Mouse (Mus musculus) midbrain, embryonic 14.5 days (tissue): ENCODE measurements at regions not wholly inside any gene's neighbourhood (a gene's known extent, or its start where the extent isn't known, plus 50 kb on each side); places are given as distances from the start of the nearest gene placed in this dataset.

ENCODE experiments used
- ATAC-seq: fragments of 200-750 bp; cut with Nextera tagmentation; 2 replicates; pipeline ENCODE4 v1.8.0; 2017; ENCODE audit warnings: moderate number of reproducible peaks, moderate library complexity; ENCODE audit not compliant: low FRiP score, low TSS enrichment
- DNase-seq: peaks from one replicate; pipeline ENCODE4 v3.0.0-alpha.2; 2015
- H3K27ac ChIP-seq: fragments of 300-500 bp; sonication (generic); replicated peaks from 2 replicates; pipeline ENCODE4 v1.5.1; 2014; ENCODE audit warnings: mild to moderate bottlenecking, low read depth, low read length, moderate library complexity
- H3K27me3 ChIP-seq: fragments of 300-500 bp; sonication (generic); 2 replicates; pipeline ENCODE4 v1.6.1; 2014; ENCODE audit warnings: low read length, control low read depth, mixed read lengths; ENCODE audit not compliant: control insufficient read depth, insufficient read depth
- H3K36me3 ChIP-seq: fragments of 300-500 bp; sonication (generic); 2 replicates; pipeline ENCODE4 v1.6.1; 2014; ENCODE audit warnings: low read length, control low read depth; ENCODE audit not compliant: control insufficient read depth, insufficient read depth
- H3K4me1 ChIP-seq: fragments of 300-500 bp; sonication (generic); 2 replicates; pipeline ENCODE4 v1.6.1; 2014; ENCODE audit warnings: mild to moderate bottlenecking, antibody characterized with exemption, low read length, control low read depth; ENCODE audit not compliant: control insufficient read depth, insufficient read depth
- H3K4me2 ChIP-seq: fragments of 300-500 bp; sonication (generic); 2 replicates; pipeline ENCODE4 v1.6.1; 2014; ENCODE audit warnings: mild to moderate bottlenecking, low read length, moderate library complexity
- H3K4me3 ChIP-seq: fragments of 300-500 bp; sonication (generic); replicated peaks from 2 replicates; pipeline ENCODE4 v1.5.1; 2014; ENCODE audit warnings: low read depth, low read length
- H3K9ac ChIP-seq: fragments of 300-500 bp; sonication (generic); replicated peaks from 2 replicates; pipeline ENCODE4 v1.6.1; 2014; ENCODE audit warnings: mild to moderate bottlenecking, low read length, moderate library complexity
- H3K9me3 ChIP-seq: fragments of 300-500 bp; sonication (generic); 2 replicates; pipeline ENCODE4 v1.6.1; 2016; ENCODE audit warnings: low read length, control low read depth, mixed read lengths; ENCODE audit not compliant: control insufficient read depth
- WGBS: fragments of 180-500 bp; shearing (Covaris S2); extraction: QIAGEN DNeasy Blood & Tissue Kit; methylation state at CpG from one replicate; pipeline ENCODE4 v1.1.7; 2014; 5-methylcytosine and 5-hydroxymethylcytosine counted together

GRCm38 (mm10) chr4:103508435-103508834 lies 110.7 kb upstream of the Dab1 start:
- 77% methylated on average over 2 of the region's 2 CpGs for WGBS
- no peaks in the 10 kb centered on the region for H3K9me3 ChIP-seq
- H3K9ac ChIP-seq: no peak overlapping the region
- H3K4me1 ChIP-seq: no peaks in the 10 kb centered on the region
- no peaks in the 10 kb centered on the region for H3K27me3 ChIP-seq
- H3K36me3 ChIP-seq: no peaks in the 10 kb centered on the region
- DNase-seq (no peak), ATAC-seq (no peak)
- no peak overlapping the region for H3K4me2 ChIP-seq
- no peak overlapping the region for H3K4me3 ChIP-seq
- no peak overlapping the region for H3K27ac ChIP-seq

DNA sequence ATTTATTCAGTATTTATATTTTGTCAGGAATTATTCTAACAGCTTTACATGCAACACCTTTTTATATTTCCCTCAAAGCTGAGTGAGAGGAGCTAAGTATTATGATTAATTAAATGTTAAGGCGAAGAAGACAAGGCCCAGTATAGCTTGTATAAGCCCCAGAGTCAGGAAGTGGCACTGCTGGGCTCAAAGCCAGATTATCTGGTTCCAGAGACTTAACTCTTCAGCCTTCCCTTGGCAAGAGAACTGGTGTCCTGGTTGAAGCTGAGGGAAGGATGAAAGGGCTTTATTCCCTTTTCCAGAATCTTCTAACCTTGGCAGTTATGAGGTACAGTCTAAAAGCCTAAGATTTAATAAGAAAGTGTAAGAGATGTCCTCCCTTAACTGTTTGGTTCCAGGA lies 106.3 kb upstream of the Dab1 start:
- no peak overlapping the region for H3K27ac ChIP-seq
- 69% methylated on average over 1 of the region's 1 CpGs for WGBS
- no peak overlapping the region for H3K4me2 ChIP-seq
- no peak overlapping the region for H3K4me3 ChIP-seq
- no peak for ATAC-seq
- no peaks in the 10 kb centered on the region for H3K36me3 ChIP-seq
- H3K27me3 ChIP-seq: no peaks in the 10 kb centered on the region
- DNase-seq: no peak
- H3K9me3 ChIP-seq: no peaks in the 10 kb centered on the region
- H3K9ac ChIP-seq: no peak overlapping the region
- no peaks in the 10 kb centered on the region for H3K4me1 ChIP-seq

DNA sequence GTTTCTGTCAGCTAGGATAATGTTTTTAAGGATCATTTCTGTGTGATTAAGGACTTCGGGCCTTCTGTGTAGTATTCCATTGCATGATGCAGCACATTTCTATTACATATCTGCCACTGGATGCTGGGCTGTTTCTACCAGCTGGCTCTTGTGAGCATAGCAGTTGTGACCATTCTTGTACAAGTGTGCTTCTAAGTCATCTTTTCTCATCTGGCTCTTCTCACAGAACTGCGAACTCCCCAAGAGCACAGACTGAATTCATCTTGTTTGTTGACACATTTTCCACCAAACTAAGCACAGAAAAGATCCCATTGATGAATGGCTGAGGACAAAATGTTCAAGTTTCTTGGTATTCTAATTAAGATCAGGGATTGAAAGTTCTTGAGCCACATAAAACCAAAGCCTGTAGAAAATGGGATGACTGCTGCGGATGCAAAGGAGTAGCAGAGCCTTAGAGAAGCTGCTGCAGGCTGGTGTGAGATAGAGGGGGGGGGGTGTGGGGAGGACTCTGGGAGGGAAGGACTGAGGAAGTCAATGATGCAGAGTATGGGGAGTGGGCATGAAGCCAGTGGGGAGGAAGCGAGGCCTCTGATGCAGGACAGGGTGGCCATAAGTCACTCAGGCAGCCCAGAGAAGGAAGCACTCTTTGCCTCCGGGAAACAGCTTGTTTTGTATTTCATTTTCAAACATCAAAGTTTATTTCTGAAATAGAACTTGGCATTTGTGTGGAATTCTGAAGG lies 97.1 kb upstream of the Dab1 start:
- H3K4me3 ChIP-seq: no peak overlapping the region
- no peaks in the 10 kb centered on the region for H3K36me3 ChIP-seq
- no peaks in the 10 kb centered on the region for H3K27me3 ChIP-seq
- WGBS: 82% methylated on average over 5 of the region's 5 CpGs
- no peaks in the 10 kb centered on the region for H3K4me1 ChIP-seq
- no peaks in the 10 kb centered on the region for H3K9me3 ChIP-seq
- ATAC-seq: no peak
- no peak overlapping the region for H3K27ac ChIP-seq
- no peak for DNase-seq
- no peak overlapping the region for H3K4me2 ChIP-seq
- H3K9ac ChIP-seq: no peak overlapping the region

DNA sequence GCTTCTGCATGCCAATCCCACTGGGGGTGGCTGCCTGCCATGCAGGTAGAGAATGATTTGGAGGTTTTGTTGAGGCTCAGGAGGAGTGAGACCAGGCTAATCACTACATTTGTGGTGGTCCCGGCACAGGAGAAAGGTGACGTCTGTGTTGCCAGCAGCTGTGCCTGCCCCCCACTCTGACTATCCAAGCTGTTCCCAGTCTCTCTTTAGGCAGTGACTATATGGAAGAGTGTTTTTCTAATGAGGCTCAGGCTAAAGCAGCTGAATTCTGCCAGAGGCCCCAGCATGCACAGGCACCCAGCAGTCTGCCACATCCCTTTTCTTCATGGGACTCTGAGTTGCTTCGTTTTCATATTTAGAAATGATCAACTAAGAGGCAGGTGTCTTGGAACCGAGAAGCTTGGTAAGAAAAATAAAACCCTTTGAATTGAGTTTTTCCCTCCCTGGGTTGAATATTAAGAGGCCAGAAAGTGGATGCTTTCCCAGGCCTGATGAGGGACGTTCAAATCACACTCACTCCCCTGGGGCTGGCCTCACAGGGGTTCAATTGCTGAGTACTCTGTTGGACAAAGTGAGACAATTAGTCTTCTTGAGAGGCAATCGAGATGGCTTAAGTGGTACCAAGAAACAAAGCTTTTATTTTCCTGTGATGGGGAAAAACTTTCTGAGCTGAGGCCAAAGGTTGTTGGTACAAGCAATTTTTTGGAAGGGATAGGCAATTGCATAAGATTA lies 82.5 kb upstream of the Dab1 start:
- no peak for ATAC-seq
- no peaks in the 10 kb centered on the region for H3K27me3 ChIP-seq
- H3K27ac ChIP-seq: no peak overlapping the region
- no peaks in the 10 kb centered on the region for H3K9me3 ChIP-seq
- H3K4me3 ChIP-seq: no peak overlapping the region
- DNase-seq: no peak
- H3K4me2 ChIP-seq: no peak overlapping the region
- H3K4me1 ChIP-seq: 0 out of 2 replicates have a peak, but pooled peaks cover 3% of the 10 kb centered on the region
- 36% methylated on average over 6 of the region's 6 CpGs for WGBS
- H3K36me3 ChIP-seq: no peaks in the 10 kb centered on the region
- H3K9ac ChIP-seq: no peak overlapping the region

DNA sequence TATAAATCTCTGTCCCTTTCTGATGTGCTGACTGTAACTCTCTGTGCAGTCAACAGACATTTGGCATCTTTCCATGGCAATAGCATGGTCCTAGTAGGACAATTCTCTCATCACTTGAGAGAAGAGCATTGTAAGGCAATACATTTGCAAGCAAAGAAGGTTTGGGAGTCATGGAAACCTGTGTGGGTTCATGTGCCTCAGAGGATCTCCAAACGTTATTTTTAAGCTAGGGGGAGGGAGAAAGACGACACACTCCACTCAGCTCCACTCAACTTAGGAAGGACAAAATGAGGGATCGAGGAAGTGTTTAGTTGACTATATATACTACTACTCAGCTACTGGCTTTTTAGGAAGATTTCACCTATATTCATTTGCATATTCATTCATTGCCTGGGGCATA lies 78.2 kb upstream of the Dab1 start:
- Histone ChIP-seq H3K36me3 (no peaks in the 10 kb centered on the region), H3K27me3 (no peaks in the 10 kb centered on the region), H3K4me3 (no peak overlapping the region), H3K4me1 (0 out of 2 replicates have a peak, but pooled peaks cover 3% of the 10 kb centered on the region), H3K9me3 (no peaks in the 10 kb centered on the region), H3K9ac (no peak overlapping the region), H3K27ac (no peak overlapping the region), H3K4me2 (no peak overlapping the region)
- no peak for DNase-seq
- 80% methylated on average over 3 of the region's 3 CpGs for WGBS
- ATAC-seq: no peak

- H3K4me3 ChIP-seq: no peak overlapping the region
- no peak overlapping the region for H3K27ac ChIP-seq
- H3K9me3 ChIP-seq: no peaks in the 10 kb centered on the region
- H3K4me2 ChIP-seq: no peak overlapping the region
- no peak for ATAC-seq
- H3K27me3 ChIP-seq: no peaks in the 10 kb centered on the region
- H3K9ac ChIP-seq: no peak overlapping the region
- H3K36me3 ChIP-seq: no peaks in the 10 kb centered on the region
- DNase-seq: no peak
- no peaks in the 10 kb centered on the region for H3K4me1 ChIP-seq
Observed at GRCm38 (mm10) chr4:103547297-103547696, 71.9 kb upstream of the Dab1 start.

DNA sequence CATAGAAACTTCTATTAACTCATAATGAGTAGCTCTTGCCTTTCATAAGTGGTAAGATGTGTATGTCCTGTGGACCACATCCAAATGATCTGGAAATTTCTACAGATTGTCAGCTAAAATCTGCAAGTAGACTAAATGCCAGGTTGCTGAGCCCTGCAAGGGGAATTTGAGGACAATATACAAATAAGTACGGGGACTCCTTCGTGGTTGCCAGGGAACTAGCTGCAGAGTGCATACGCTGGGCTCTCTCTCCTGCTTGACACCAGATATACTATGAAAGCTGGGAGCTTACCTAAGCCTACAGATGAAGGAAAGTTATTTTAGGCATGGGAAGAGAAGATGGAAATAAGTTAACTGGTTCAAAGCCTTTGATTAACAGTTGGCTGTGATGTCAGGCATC lies 66.7 kb upstream of the Dab1 start:
- 85% methylated on average over 3 of the region's 3 CpGs for WGBS
- Histone ChIP-seq H3K4me1 (no peaks in the 10 kb centered on the region), H3K9me3 (no peaks in the 10 kb centered on the region), H3K4me3 (no peak overlapping the region), H3K4me2 (no peak overlapping the region), H3K27ac (no peak overlapping the region), H3K27me3 (no peaks in the 10 kb centered on the region), H3K9ac (no peak overlapping the region), H3K36me3 (no peaks in the 10 kb centered on the region)
- DNase-seq (no peak), ATAC-seq (no peak)

DNA sequence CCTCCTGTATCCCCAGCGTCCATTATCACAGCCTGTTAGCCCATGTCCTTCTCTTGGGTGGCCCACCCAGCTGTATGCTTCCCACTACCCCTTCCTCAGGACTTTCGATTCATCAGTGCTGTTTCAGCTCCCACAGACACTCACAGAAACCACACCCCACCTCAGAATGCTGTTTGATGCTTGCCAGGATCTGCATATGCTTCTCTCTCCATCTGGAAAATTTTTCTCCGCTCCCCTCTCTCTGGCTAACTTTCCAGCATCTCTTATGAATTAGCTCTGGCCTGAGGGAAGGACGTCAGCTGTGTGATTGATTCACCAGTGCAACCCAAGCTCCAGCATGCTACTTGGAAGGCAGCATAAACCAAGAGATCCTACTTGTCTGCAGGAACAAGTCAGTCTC lies 66.0 kb upstream of the Dab1 start:
- no peak for ATAC-seq
- no peaks in the 10 kb centered on the region for H3K36me3 ChIP-seq
- WGBS: 78% methylated on average over 4 of the region's 4 CpGs
- H3K4me3 ChIP-seq: no peak overlapping the region
- no peak overlapping the region for H3K9ac ChIP-seq
- no peaks in the 10 kb centered on the region for H3K9me3 ChIP-seq
- H3K27ac ChIP-seq: no peak overlapping the region
- no peak overlapping the region for H3K4me2 ChIP-seq
- DNase-seq: no peak
- no peaks in the 10 kb centered on the region for H3K27me3 ChIP-seq
- H3K4me1 ChIP-seq: no peaks in the 10 kb centered on the region

DNA sequence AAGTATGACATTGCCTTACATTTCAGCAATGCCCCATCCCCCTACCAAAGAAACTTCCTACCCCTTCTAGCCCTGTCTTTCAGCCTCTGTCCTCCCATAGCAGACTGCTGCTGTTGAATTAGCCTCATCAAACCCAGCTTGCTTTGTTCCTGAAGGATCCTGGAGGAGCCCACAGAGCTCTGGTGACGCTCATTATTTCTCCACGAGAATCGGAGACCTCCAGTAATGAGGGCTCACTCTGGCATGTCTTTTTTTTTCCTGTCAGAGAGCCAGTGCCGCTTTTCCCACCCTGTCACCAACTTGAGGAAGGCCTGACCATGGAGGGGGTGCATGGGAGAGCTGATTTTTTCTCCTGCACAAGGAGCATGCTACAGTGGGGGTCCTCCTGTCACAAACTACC lies 64.6 kb upstream of the Dab1 start:
- H3K4me3 ChIP-seq: no peak overlapping the region
- no peak overlapping the region for H3K9ac ChIP-seq
- H3K4me1 ChIP-seq: no peaks in the 10 kb centered on the region
- H3K9me3 ChIP-seq: no peaks in the 10 kb centered on the region
- 74% methylated on average over 4 of the region's 4 CpGs for WGBS
- H3K36me3 ChIP-seq: no peaks in the 10 kb centered on the region
- H3K27ac ChIP-seq: no peak overlapping the region
- H3K4me2 ChIP-seq: no peak overlapping the region
- no peak for ATAC-seq
- H3K27me3 ChIP-seq: no peaks in the 10 kb centered on the region
- no peak for DNase-seq
